Mouse (Mus musculus): ENCODE measurements around the gene Tnfaip1. TPM values are rescaled to one million over a fixed set of nuclear protein-coding genes. Genes with fewer than 3 reads are reported as not detected.

Gene Tnfaip1
- polyA plus RNA-seq, 1 experiment, result 78.3 TPM

GRCm38 (mm10) chr11:78566775-78567174 lies 30.6 kb upstream of the Tnfaip1 start:
- Histone ChIP-seq H3K27ac (ENCODE audit: insufficient read depth, low read length) (no peak overlapping the region), H3K4me3 (ENCODE audit: insufficient read depth, low read length) (no peak overlapping the region), H3K4me1 (ENCODE audit: control insufficient read depth, insufficient read depth, low read length) (peaks cover 3% of the 10 kb centered on the region)
- TF ChIP-seq POLR2A (IDR thresholded peaks at IDR 0.05; ENCODE audit: low read depth, low read length) (no peak), CTCF (IDR thresholded peaks at IDR 0.05; ENCODE audit: borderline replicate concordance, insufficient read depth, low read length) (no peak)

- Histone ChIP-seq H3K4me1 (ENCODE audit: control insufficient read depth, insufficient read depth, low read length) (no peaks in the 10 kb centered on the region), H3K4me3 (ENCODE audit: insufficient read depth, low read length) (no peak overlapping the region), H3K27ac (ENCODE audit: insufficient read depth, low read length) (no peak overlapping the region)
- TF ChIP-seq POLR2A (IDR thresholded peaks at IDR 0.05; ENCODE audit: low read depth, low read length), result no peak
- peak; percentile 63; the same call in 1 of the 2 replicates for TF ChIP-seq CTCF (IDR thresholded peaks at IDR 0.05; ENCODE audit: borderline replicate concordance, insufficient read depth, low read length)
Observed at GRCm38 (mm10) chr11:78560447-78560846, 24.3 kb upstream of the Tnfaip1 start.

- Histone ChIP-seq H3K4me1 (ENCODE audit: control insufficient read depth, insufficient read depth, low read length) (no peaks in the 10 kb centered on the region), H3K4me3 (ENCODE audit: insufficient read depth, low read length) (no peak overlapping the region), H3K27ac (ENCODE audit: insufficient read depth, low read length) (no peak overlapping the region)
- no peak for TF ChIP-seq POLR2A (IDR thresholded peaks at IDR 0.05; ENCODE audit: low read depth, low read length)
- TF ChIP-seq CTCF (IDR thresholded peaks at IDR 0.05; ENCODE audit: borderline replicate concordance, insufficient read depth, low read length), result peak; percentile 23; the same call in 1 of the 2 replicates
Observed at GRCm38 (mm10) chr11:78557241-78557640, 21.1 kb upstream of the Tnfaip1 start.

- Histone ChIP-seq H3K27ac (ENCODE audit: insufficient read depth, low read length) (no peak overlapping the region), H3K4me3 (ENCODE audit: insufficient read depth, low read length) (no peak overlapping the region), H3K4me1 (ENCODE audit: control insufficient read depth, insufficient read depth, low read length) (no peaks in the 10 kb centered on the region)
- TF ChIP-seq CTCF (IDR thresholded peaks at IDR 0.05; ENCODE audit: borderline replicate concordance, insufficient read depth, low read length), result no peak
Observed at GRCm38 (mm10) chr11:78556070-78556469, 19.9 kb upstream of the Tnfaip1 start.

DNA sequence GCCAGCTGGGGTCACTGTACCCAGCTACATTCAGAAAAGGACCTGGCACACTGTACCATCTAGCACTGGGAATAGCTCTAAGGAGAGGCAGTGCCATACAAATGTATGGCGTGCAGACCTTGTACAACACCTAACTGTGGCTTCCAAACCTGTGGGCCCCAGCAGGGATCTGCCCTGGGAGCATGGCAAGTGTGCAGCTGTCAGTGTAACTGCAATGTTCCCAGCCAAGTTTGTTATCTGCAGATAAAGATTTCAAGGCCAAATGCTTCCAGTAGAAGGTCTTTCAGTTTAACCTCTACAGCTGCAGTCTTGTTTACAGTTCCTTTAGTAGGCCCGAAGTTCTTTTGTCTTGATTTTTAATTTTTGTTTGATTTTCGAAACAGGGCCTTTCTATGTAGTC lies 19.5 kb upstream of the Tnfaip1 start:
- no peak overlapping the region for H3K4me3 ChIP-seq (ENCODE audit: insufficient read depth, low read length)
- H3K27ac ChIP-seq (ENCODE audit: insufficient read depth, low read length), result no peak overlapping the region
- TF ChIP-seq POLR2A (IDR thresholded peaks at IDR 0.05; ENCODE audit: low read depth, low read length), result no peak
- H3K4me1 ChIP-seq (ENCODE audit: control insufficient read depth, insufficient read depth, low read length), result no peaks in the 10 kb centered on the region

DNA sequence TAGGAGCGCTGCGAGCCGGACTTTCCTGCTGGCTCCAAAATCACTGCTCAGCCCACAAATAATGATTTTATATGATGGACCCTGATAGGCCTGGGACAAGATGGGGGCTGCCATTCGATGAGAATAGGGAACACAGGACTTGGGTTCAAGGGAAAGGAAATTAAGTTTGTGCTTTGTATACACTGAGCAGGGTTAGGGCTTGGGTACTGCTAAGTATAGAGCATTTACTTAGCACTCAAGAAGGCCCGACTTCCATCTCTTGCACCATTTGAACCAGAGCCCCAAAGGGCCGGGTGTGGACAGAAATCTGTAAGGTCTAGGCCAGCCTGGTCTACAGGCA lies 14.9 kb upstream of the Tnfaip1 start:
- TF ChIP-seq CTCF (IDR thresholded peaks at IDR 0.05; ENCODE audit: borderline replicate concordance, insufficient read depth, low read length), result no peak
- no peak for TF ChIP-seq POLR2A (IDR thresholded peaks at IDR 0.05; ENCODE audit: low read depth, low read length)
- Histone ChIP-seq H3K4me1 (ENCODE audit: control insufficient read depth, insufficient read depth, low read length) (peaks cover 8% of the 10 kb centered on the region; the same call in 1 of the 2 replicates), H3K4me3 (ENCODE audit: insufficient read depth, low read length) (0 out of 2 replicates have a peak overlapping the region, but pooled peaks have one; percentile 5), H3K27ac (ENCODE audit: insufficient read depth, low read length) (no peak overlapping the region)

- Histone ChIP-seq H3K4me3 (ENCODE audit: insufficient read depth, low read length) (peak within 1 kb of the TSS; percentile 81), H3K4me1 (ENCODE audit: control insufficient read depth, insufficient read depth, low read length) (peaks cover 8% of the 10 kb centered on the region; the same call in 1 of the 2 replicates), H3K27ac (ENCODE audit: insufficient read depth, low read length) (peak within 1 kb of the TSS; percentile 32)
- peak; percentile 74 for TF ChIP-seq POLR2A (IDR thresholded peaks at IDR 0.05; ENCODE audit: low read depth, low read length)
- no peak for TF ChIP-seq CTCF (IDR thresholded peaks at IDR 0.05; ENCODE audit: borderline replicate concordance, insufficient read depth, low read length)
Observed at GRCm38 (mm10) chr11:78550168-78551058, 14.3 kb upstream of the Tnfaip1 start, which contains the start of gene Tmem97. Tmem97 (minus strand) TSS chr11:78550777.

GRCm38 (mm10) chr11:78549491-78549987 lies 13.4 kb upstream of the Tnfaip1 start:
- Histone ChIP-seq H3K27ac (ENCODE audit: insufficient read depth, low read length) (peak overlapping the region; percentile 32; the same call in 1 of the 2 replicates), H3K4me1 (ENCODE audit: control insufficient read depth, insufficient read depth, low read length) (peaks cover 8% of the 10 kb centered on the region; the same call in 1 of the 2 replicates), H3K4me3 (ENCODE audit: insufficient read depth, low read length) (peak overlapping the region; percentile 81)
- TF ChIP-seq CTCF (IDR thresholded peaks at IDR 0.05; ENCODE audit: borderline replicate concordance, insufficient read depth, low read length) (no peak), POLR2A (IDR thresholded peaks at IDR 0.05; ENCODE audit: low read depth, low read length) (no peak)

- peaks cover 8% of the 10 kb centered on the region; the same call in 1 of the 2 replicates for H3K4me1 ChIP-seq (ENCODE audit: control insufficient read depth, insufficient read depth, low read length)
- H3K4me3 ChIP-seq (ENCODE audit: insufficient read depth, low read length), result no peak overlapping the region
- TF ChIP-seq CTCF (IDR thresholded peaks at IDR 0.05; ENCODE audit: borderline replicate concordance, insufficient read depth, low read length) (no peak), POLR2A (IDR thresholded peaks at IDR 0.05; ENCODE audit: low read depth, low read length) (no peak)
- no peak overlapping the region for H3K27ac ChIP-seq (ENCODE audit: insufficient read depth, low read length)
Observed at GRCm38 (mm10) chr11:78547718-78548460, 11.8 kb upstream of the Tnfaip1 start.
